Mouse (Mus musculus): ENCODE results near the gene Chuk.

DNA sequence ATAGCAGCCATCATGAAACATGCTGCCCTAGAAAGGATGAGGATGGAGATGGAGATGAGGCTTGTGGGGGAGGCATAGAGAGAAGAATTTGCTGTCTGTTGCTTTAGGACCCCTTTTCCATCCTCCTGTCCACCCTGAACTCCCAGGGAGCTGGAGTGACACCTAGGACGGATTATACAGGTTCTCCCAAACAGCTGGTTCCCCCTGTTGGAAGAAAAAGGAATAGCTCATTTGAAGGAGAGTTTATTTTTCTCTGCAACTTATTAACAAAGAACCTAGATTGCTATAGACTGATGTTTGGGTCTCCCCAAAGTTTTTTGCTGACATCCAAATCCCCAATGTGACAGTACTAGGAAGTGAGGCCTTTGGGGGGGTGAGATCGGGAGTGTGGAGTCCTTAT lies 41.1 kb upstream of the Chuk start:
- TF ChIP-seq CTCF (IDR thresholded peaks at IDR 0.05; ENCODE audit: borderline replicate concordance, control insufficient read depth, extremely low read depth, insufficient read depth, low read length, poor library complexity), result no peak
- no peak for TF ChIP-seq POLR2A (IDR thresholded peaks at IDR 0.05; ENCODE audit: control insufficient read depth, extremely low read depth, insufficient read depth, low read length, poor library complexity)

Data from thymus, adult 2 months (tissue).